Mouse (Mus musculus): ENCODE results near the gene Colgalt2.

Gene Colgalt2

DNA sequence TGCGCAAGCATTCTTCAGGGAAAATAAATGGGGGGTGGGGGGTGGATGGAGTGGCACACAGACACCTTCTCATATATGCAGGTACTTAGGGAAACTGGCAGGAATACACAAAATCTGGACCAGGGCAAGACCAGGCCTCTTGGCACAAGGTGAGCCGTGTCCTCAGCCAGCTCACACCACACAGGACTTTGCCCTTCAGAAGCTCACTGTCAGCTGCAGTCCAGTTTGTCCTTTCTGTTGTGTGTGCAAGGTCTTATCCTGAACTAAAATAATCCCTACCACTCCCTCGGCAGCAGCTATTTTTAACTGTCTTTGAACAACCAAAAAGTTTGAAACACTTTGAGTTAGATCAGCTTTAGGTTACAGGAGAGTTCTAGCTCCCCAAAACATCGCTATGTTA, 139.2 kb downstream of the Colgalt2 start:
- DNase-seq, result no peak

DNA sequence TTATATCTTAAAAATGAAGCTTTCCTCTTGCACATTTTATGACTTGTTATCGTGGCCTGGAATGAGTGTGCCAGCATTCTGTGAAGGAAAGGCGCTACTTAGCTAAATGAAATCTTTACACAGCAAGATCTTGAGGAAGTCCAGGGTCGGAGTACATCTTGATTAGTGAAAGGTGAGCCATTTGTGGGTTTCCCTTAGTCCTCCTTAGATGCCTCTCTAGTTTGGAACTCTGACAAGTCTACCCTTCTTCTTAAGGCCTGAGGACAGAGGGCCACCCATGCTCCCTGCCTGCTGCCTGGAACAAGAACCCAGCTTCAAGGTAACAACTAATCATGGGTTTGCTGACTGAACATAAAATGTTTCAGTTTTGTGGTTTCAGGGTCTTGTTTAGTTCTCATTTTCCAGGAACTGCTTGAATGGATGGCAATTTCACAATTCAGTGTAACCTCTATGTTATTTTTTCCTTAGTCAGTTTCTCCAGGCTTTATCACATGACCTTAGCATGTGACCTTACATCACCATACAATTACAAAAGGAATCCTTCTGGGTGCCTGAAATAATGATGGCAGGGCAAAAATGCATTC, 140.8 kb downstream of the Colgalt2 start:
- DNase-seq, result no peak

DNA sequence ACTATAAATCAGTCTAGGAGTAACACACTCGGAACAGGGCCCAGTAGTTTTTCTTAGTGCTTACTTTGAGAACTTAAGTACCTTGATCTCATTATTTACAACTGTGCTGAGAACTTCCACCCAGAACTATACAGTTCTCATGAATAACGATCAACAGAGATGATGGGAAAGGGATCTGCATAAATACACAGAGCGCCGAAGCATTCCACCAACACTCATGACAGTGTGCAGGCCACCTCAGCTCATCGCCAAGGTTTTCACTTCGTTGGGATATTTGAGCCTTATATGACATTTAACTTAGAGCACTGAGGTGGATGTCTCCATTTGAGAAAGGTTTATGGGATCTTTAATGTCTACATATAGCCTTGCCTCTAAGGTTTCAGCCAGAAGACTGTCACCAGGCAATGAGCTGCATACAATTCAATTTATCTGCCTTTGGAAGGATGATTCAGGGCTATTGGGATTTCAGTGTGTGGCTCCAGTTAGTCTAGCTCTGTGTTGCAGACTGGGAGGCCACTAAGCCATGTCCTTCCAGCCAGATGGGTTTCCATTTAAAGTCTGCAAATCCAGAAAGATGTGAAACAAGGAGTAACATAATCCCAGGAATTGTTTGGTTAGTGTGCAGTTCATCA, 143.2 kb downstream of the Colgalt2 start:
- DNase-seq, result no peak

DNA sequence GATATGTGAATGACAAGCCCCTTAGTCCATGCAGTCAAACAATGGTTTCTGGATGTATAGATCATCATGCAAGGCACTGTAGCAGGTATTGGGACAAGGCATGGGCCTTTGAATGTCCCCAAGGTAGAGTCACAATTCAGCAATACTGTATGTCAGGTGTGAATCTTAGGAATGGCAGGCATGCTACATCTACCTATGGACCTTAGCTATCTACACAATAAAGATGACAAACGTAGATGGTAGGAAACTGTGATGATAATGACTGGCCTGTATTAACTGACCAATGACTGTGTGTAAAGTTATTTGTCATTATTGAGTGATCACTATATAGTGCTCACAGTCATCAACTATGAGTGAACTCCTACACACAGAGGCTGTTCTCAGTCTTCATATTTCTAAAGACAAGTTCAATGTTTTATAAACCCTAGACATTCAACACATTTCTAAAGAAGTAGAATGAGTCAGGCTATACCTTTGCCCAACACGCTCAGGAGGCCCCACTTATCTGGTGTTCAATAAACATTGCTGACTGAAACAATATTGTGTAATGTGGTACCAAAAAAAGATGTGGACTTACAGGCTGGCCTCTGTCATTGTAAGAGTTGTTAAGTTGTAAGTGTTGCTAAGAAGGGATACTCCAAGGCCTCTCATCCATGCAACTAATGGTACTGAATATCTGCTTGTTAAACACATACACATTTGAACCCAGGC, 144.0 kb downstream of the Colgalt2 start:
- no peak for DNase-seq

GRCm38 (mm10) chr1:152549061-152549738, 149.6 kb downstream of the Colgalt2 start:
- no peak for DNase-seq

DNA sequence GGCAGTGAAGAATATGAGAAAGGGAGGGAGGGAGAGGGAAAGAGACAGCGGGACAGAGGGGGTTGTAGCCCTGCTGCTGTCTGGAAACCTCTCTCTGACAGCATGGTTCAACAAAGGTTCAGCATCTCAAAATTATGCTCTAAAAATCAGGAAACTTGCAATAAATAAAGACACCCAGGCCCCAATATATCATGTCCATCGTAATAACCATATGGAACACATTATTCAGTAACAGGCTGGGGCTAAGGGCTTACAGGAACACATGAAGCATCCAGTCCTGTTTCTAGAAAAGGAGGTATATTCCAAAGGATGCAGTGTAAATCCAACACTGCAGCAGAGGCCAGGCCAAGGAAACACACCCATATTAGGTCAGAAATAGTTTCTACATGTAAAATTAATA, 150.9 kb downstream of the Colgalt2 start:
- no peak for DNase-seq

- no peak for DNase-seq
These were observed 151.3 kb downstream of the Colgalt2 start for GRCm38 (mm10) chr1:152550973-152551372.

DNA sequence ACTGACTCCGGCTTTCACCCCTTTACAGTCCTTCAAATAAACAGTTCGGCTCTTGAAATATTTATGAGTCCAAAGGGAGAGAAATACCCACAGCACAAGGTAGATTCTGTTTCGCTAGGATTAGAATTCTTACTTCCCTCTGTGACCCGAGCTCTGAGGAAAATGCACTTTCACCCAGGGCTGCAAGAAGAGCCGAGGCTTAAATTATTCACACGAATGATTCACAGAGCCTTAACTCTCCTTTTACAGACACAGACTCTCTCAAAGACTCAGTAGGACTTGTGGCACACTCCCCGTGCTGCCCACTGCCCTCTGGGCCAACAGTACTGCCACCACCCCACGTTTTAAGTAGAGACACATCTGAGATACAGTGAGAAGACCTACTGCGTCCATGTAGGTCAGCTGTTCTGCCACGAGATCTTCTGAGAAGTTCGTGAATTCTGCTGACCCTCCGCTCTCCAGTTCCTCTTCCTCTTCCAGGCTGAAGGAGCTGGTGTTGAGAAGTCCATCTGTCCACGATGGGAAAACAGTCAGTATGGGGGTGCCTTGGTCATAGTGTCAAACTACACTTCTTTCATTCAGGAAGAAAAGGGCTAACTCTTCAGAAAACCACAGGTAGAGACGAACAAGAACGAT, 154.4 kb downstream of the Colgalt2 start:
- no peak for DNase-seq

DNA sequence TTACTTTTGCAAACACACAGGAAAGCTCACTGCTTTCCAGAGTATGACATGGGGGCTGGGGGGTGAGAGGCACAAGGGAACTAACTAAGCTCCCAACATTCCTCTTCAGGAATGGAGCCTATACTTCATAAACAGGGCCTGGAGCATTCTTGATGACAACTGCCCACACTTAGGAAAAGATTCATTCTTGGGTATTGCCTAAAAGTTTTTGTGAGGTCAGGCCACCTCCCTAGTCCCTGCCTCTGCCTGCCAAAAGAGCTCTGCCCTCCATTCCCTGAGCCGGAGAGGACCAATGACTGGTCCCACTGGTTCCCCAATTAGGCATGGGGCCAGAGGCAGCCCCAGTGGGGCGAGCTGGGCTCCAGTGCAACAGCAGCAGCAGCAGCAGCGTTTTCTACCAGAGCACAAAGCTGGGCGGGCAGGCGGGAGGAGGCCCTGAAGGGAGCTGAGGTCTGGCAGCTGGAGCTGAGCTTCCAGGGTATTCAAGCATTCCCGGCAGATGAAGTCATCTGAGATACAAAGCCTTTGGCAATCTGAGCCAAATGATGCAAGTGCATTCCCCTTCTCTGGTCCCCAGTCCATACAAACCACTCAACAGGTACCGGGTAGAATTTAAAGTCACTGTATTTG, 156.4 kb downstream of the Colgalt2 start:
- no peak for DNase-seq

- no peak for DNase-seq
These were observed 157.1 kb downstream of the Colgalt2 start for GRCm38 (mm10) chr1:152556576-152557281.

All from cerebellum, adult 11-12 months (tissue).